Mouse (Mus musculus) heart, postnatal 25 days (tissue): Measurements from ENCODE around the gene Pdlim7. TPM values are rescaled to one million over a fixed set of nuclear protein-coding genes. Genes with fewer than 3 reads are reported as not detected.

Experiments
- DNase-seq: peaks from one replicate; pipeline ENCODE4 v3.0.0; 2022; ENCODE audit warnings: low spot score
- intact Hi-C: fragments of 180-260 bp; cut with DNase I; formaldehyde crosslinking; loops from one replicate; pipeline ENCODE4 v1.15.1; 2025
- total RNA-seq, 2 experiments: library from RNA; stranded (reverse); gene quantifications; 2 replicates each; pipeline ENCODE4 v1.2.3; 2021

Gene Pdlim7
- total RNA-seq, 2 experiments from 2014 or later: 65.2 to 67.7 TPM

DNA sequence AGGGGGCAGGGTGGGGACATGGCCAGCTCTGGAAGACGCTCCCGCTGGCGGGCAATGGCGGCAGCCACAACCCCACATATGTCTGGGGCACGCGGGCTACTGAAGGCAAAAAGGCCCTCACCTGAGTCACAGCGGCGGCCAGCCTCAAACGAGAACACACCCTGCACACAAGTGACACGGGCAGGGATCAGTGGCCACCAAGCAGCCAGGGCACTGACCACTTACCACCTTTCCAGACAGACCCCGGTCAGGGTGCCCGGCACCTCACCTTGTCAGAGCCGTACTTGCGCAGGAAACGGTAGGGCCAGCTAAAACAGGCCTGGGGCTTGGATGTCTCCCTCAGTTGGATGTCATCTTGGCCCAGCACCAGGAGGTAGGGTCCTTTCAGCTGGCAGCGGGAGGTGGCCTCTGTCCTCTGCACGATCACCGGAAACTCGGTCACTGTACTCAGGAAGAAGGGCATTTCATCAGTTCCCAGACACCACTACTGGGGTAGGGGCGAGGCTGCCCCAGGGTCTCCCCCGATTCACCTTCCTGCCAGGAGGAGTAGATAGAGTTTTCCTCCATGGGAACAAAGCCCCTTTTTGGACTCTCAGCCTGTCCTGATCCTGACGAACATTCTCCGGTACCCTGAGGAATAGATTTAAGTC, 10.6 kb upstream of the Pdlim7 start:
- no peak for DNase-seq
- intact Hi-C loops: no loop called here

DNA sequence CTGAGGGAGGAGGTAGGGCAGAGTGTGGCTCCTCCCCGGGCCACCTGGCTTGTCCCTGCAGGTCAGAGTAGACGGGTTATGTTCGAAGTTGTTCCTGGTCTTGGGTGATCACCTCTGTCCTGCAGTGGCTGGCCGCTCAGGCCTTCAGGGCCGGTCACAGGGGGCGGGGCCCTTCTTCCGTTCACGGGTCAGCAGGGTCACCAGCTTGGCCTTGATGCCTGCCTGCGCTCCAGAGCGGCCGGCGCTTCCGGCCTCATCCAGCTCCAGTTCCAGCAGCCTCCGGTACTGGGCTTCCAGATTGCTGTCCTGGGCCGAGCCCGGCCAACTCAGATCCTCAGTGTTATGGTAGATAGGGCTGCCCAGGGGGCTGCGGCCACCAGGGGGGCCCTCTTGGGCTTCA, 9.8 kb upstream of the Pdlim7 start:
- DNase-seq: peak; percentile 45
- intact Hi-C loops: no loop called here

DNA sequence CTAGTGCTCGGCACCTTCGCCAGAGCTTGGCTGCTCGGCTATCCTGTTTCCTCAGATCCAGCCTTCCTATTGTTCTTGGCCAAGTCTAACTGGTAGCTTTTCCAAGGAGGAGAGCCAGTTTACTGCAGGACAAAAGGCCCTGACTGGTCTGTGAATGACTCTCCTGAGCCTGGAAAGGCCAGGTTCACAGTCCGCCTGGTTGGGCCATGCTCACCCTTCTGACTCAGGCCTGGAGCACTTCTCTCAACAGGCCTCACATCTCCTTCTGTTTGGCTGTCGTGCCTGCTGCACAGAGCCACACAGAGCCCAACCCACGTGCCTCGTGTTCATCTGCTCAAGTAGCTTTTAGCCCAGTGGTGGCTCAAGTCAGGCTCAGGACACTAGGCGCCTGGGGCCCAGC, 9.3 kb upstream of the Pdlim7 start:
- intact Hi-C loops: no loop called here
- peak; percentile 40 for DNase-seq

DNA sequence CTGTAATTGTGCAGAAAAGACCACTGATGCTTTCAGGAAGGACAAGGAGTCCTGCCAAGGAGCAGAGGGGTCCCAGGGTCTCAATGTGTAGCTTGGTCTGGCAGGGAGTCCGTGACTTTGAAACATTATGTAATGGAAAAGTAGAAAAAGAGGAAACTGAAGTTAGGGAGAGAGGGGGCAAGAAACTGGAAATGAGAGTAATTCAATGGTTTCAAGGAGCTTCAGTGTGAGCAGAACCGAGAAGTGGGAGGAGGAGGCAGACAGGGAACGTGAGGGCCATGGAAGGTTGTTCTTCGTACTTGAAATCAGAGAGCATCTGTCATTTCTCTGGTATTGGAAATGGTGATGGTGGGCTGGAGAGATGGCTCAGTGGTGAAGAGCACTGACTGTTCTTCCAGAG, 6.1 kb upstream of the Pdlim7 start:
- no peak for DNase-seq
- intact Hi-C loops: loop anchor here (1.0 kb wide), 1 partner anchor 98 kb away; no protein-coding TSS in a partner anchor

DNA sequence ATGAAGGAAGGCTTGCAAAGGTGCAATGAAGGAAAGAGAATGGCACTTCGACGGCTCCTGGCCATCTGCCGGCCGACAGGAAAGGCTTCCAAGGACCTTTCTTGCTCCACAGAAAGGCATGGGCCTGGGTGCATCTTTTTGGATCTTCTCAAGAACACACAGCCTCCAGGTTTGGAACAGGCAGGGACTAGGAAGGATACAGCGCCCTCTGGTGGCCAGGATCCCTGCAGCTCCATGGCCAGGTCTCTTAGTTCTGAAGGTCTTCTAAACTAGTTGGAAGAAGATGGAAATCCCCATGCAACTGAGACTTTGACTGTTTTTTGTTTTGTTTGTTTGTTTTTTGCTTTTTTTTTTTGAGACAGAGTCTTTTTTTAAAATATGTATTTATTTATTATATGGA, 3.5 kb upstream of the Pdlim7 start:
- intact Hi-C loops: loop anchor here (1.0 to 2.0 kb wide), 3 partner anchors 20 to 112 kb away; partner anchors contain the start of gene Ddx41

DNA sequence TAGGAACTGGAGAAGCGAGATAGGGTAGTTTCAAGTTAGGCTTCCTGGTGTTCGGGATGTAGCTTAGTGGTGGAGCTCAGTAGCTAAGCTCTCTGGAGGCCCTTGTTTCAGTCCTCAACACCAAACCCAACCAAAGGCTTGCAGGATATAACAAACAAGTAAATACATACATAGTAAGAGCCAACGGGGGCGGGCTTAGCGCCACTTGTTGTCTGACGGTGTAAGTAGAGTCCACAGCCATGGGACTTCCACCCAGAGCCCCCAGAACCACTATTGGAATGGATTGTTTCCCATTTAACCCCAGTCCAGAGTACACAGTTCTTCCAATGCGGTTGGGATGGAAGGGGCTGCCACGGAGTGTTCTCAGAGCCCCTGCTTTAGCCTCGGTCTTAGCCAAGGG, 352 bp upstream of the Pdlim7 start:
- no peak for DNase-seq
- intact Hi-C loops: loop anchor here (2.0 kb wide), 1 partner anchor 43 kb away; no protein-coding TSS in a partner anchor

More for the DNA sequence above, 3.5 kb upstream of the Pdlim7 start:
- DNase-seq: peak; percentile 59

DNA sequence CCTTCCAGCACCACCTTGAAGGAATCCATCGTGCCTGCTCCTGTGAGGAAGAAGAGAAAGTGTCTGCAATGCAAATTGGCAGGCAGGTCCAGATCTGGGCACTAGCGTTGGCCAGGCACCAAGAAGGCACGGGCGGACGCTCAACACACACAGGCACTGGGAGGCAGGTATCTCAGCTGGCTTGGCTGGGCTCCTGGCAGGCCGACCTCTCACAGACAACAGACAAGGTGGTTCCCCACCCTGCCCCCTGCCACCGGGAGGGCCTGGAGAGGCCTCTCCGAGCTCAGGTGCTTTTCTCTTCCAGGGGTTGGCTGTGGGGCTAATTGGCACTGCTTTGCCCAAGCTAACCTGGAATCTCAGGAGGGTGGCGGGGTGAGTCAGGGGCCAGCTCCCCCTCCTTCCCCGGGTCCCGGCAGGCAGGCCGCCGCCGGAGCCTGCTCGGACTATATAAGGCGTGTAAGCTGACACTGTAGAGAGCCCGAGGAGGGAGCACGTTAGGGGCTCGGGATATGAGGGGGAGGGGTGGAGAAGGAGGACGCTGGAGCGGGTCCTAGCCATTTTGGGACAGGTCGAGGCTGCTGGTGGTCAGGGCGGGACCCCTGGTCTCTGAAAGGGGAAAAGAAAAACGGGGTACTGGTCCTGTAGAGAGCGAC, 971 bp downstream of the Pdlim7 start:
- DNase-seq: peak; percentile 57
- intact Hi-C loops: loop anchor here (2.0 kb wide), 1 partner anchor 42 kb away; no protein-coding TSS in a partner anchor

DNA sequence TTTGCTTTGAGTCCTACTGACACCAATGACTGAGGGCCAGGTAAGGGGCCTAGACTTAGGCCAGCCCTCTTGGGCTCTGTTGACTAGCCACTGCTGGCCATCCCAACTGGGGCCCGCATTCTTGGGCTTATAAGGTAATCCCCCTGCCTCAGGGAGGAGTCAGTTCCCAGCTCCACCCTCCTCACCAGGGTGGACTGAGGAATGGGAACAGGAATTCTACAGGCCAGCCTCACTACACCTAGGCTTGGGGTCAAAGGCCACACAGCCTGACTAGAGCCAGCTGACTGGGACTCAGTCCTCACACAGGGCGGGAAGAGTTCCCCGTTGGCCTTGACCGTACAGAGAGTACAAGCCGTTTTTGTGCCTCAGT, 2.0 kb downstream of the Pdlim7 start:
- intact Hi-C loops: no loop called here
- no peak for DNase-seq

DNA sequence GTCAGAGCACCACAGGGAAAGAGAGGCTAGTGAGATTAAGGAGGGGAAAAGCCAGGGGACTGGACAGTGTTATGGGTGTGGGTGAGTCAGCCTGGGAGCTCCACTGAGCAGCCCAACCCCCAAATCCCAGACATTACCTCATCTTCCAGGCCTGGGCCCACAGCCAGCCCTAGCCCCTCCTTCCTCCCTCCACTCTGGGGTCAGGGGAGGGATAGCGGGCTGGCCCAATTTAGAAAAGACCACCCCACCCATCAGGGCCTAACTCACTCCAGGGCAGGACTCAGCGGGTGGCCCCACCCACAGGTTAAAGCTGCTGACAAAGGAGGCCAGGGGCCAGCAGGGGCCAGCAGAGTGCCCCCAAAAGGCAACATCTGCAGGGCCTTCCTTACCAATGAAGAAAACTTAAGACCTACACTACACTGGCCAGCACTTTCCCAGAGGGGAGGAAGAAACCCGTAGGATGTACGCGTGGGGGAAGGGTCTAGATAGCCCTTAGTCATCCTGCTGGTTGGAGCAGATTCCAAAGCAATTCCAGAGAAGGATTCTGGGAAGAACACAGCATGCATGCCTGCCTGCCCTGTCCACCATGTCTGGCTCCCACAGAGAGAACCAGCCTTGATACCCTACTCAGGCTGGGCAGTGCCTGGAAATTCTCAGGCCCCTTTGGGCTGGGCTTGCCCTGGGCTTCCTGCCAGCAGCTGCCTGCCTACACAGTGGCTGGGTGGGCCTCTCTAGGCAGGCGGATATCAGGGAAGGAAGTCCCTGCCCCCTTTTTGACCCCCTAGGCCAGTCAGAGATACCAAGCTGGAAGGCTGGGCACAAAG, 2.6 kb downstream of the Pdlim7 start:
- intact Hi-C loops: no loop called here
- DNase-seq: peak; percentile 92

DNA sequence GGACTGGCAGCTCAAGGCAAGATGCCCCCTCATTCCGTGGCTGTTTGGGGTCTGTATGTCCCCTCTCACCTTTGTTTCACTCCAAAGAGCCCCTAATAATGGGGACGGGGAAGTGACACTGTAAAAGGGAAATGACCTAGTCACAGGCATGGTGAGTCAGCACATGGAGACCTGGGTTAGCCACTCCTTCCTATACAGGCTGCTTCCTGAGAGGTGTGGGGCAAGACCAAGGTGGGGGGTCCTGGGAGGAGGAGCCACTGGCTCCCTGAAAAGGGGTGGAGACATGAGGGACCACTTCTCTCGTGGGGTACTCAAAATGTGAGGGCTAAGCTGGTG, 3.2 kb downstream of the Pdlim7 start:
- no peak for DNase-seq
- intact Hi-C loops: no loop called here

DNA sequence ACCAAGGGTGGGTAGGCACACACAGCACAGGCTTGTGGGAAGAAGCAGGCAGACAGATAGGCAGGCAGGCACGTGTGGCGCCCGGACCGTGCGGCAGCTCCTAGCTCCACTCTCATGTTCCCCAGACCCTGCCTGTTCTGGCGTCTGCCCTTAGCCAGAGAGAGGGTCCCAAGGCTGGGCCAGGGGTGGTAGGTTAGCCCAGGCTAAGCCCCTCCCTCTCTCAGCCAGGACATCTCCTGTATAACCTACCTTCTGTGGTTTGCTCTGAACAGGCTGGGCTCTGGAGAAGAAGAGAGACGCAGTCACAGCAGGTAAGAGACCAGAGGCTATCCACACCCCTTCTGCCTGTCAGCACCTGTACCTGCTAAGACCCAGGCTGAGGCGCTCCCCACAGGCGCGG, 4.9 kb downstream of the Pdlim7 start:
- no peak for DNase-seq
- intact Hi-C loops: no loop called here

DNA sequence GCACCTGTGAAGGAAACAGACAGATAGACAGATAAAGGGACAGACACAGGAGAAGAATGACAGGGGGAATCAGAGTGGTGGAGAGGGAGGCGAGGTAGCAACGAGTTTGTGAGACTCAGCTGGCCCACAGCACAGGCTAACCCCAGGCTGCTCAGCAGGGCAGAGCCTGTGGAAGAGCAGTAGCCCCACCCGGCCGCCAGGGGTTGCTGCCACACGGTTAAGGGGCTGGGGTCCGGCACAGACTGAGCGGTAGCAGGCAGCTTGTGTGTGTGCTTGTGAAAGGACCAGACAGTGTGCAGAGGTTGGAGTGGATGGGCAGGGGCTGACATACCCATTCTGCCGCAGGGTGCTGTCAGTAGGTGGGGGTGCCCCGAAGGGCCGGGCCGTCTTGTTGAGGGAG, 5.6 kb downstream of the Pdlim7 start:
- DNase-seq: no peak
- intact Hi-C loops: no loop called here

DNA sequence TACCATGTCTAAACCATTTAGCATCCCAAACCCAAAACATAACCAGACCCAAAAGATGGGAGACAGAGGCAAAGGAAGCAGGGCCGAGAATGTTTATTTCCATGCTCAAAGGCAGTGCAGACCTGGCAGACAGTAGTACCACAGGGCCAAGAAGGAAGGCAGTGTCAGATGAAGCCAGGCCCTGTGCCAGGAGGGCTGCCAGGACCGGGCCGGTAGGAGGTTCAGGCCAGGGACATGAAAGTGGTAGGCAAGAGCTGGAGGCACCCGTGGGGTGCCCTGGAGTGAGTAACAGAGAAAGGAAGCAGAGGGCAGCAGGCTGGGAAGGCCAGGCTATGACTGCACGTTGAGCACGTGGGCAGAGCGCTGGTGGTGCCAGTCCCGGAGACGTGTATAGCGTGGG, 6.8 kb downstream of the Pdlim7 start:
- no peak for DNase-seq

DNA sequence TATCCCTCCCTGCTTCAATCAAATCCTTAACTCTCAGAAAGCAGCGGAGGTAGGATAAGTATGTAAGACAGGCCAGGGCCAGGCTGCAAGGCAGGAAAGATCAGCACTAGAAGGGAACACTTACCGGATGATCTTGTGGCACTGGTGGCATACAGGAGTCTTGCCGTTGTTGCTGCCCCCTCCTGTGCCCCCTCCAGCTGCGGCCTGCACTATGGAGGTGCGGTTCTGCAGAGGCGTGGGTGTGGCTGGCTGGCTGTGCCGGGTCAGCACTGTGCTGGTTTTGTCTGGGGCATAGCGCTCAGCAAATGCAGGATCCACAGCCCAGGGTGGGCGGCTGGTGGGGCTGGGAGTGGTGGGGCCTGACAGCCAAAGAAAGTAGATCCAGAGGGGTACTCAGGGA, 7.7 kb downstream of the Pdlim7 start:
- DNase-seq: no peak
- intact Hi-C loops: no loop called here

More for the DNA sequence above, 6.8 kb downstream of the Pdlim7 start:
- intact Hi-C loops: no loop called here

DNA sequence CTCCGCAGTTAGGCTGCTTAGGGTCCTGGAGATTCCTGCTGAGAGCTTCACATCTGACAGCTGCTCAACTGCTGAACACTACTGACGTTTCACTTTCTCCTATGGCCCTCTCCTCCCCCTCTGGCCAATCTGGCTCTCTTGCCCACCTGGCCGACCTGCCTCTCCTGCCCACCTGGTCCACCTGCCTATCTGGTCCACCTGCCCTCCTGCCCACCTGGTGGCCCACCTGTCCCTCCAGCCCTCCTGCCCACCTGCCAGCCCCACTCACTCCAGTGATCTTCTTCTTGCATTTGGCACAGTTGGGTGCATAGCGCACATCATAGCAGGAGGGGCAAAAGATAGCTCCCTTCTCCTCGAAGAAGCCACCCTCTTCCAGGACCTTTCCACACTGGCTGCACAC, 9.1 kb downstream of the Pdlim7 start:
- DNase-seq: no peak
- intact Hi-C loops: no loop called here

DNA sequence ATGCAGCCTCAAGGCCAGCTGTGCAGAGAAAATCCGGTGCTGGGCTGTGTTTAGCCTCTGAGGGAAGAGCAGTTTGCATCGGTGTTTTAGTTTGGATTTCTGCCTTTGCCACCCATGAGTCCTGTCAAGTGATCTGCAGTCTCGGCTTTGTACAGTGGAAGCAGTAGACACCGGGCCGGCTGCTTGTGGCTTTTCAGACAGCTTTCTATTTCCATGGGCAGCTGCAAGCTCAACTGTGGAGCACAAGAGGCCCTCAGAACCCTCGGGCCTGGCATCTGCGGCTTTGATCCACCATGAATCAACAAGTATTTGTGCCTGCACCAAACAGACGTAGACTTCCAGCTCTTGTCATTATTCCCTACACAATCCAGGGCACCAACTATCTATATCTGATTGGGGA, 11.1 kb downstream of the Pdlim7 start:
- intact Hi-C loops: no loop called here
- DNase-seq: no peak

DNA sequence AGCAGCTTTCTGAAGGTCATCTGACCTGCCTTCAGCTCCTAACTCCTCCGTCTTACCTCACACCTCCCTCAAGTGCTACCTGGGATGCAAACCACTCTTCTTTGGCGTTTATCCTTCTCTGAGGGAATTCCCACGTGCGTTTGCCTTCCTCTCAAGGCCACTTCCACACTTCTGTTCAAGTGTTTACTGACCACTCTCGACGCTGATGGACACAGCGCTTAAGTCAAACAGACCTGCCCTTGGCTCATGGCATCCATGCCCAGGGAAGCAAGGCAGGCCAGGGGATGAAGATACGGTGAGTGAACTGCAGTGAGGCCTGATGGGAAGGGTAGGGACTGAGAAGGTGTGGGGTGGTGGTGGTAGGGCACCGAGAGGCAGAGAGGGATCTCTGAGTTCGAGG, 12.9 kb downstream of the Pdlim7 start:
- intact Hi-C loops: no loop called here
- DNase-seq: no peak

DNA sequence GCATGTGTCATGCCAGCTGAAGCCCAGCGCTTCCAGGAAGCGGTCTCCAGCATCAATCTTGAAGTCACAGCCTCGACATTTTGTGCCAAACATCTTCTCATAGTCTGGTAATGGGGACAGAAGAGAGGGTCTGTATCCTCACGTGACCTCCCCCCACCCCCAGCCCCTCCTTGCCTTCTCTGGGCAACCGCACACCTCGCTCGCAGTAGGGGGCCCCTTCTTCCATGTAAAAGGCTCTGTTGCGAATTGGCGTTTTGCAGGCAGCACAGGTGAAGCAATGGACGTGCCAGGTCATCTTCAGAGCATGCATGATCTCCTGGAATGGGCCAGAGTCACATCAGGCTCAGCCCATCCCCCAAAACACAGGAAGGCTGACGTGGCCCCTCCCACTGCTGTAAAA, 14.6 kb downstream of the Pdlim7 start:
- no peak for DNase-seq
- intact Hi-C loops: no loop called here

DNA sequence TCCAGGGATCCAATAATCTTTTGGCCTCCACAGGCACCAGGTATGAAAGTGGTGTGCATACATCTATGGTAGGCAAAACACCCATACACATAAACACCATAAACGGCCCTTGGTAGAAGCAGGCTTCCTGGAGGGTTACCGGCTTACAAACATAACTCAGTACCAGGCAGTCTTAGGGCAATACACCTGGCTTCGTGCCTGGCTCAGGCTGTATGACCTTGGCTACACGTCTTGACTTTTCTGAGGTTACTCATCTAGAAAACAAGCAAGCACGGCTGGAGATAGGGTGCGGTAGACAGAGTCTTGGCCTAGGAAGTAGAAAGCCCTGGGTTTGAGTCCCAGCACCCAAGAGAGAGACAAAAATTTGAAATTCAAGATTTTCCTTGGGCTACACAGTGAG, 16.8 kb downstream of the Pdlim7 start:
- DNase-seq: no peak
- intact Hi-C loops: no loop called here

DNA sequence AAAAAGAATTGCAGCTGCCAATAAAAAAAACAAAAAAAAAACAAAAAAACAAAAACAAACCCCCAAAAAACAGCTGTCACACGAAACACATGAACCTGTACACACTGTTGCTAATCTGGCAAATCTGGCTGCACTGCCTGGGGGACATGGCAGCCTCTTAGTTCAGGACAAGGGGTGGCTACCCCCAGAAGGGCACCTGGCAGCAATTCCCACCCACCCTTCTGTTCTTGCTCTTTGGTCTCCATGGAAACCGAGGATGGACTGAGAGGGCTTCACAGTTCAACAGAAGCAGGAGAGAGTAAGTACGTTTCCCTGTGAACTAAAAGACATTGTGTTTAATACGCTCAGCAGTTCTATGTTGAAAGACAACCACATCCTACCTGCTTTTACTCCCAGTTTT, 17.8 kb downstream of the Pdlim7 start:
- intact Hi-C loops: no loop called here
- no peak for DNase-seq
